In the genomic region with DNA sequence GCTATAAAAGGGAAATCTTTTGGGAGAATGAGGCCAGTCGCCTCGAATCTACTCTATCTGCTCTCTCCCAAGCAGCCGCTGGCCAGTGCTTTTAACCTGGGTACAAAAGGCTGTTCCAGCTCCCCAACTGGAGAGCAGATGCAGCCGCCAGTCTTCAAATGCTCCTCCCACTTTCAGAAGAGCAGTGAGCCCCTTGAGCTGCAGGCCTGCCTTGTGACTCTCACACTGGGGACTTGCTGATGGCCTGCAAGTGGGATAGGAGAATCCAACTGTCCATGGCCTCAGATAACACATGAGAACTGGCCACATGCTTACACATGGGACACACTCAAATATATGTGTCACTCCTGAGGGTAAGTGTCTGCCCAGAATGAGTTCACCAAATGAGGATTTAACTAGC, we compare ENCODE assay signal across 24 mouse cellular contexts. TPM values are rescaled to one million over a fixed set of nuclear protein-coding genes. Genes with fewer than 3 reads are reported as not detected.
DNase-seq lines count a peak whose midpoint lies in the region; ATAC-seq and TF ChIP-seq lines count a peak whose summit lies in the region.
"Had no signal": no experiment of that assay in that cellular context is flagged by ENCODE, and none has a peak within 500 bp of the region (broad histone marks: within the 10 kb centered on the region; RNA-seq: fewer than 3 reads in every experiment).

No protein-coding gene starts in this region.

- no peak for DNase-seq in heart, postnatal 14 days
- DNase-seq in liver, adult 2 months (ENCODE audit: extremely low read depth, low read depth, low spot score), result no peak
- no peak for DNase-seq in liver, embryonic 11.5 days (ENCODE audit: low spot score)
- no peak for DNase-seq in ES-E14 (ENCODE audit: low read depth, low spot score)
- DNase-seq in cerebellum, postnatal 25 days, result no peak
- DNase-seq in thymus, postnatal 10 days (ENCODE audit: low spot score in 2 of 2), result no peak
- DNase-seq: adrenal gland, postnatal 36 days; cerebellum, adult 2 months; left cerebral cortex, postnatal 4 days; thymus, postnatal 4 days had no signal

- 0 out of 2 replicates have a peak overlapping the region, but pooled peaks have one; percentile 16 for H3K27ac ChIP-seq in heart, embryonic 15.5 days
- peak overlapping the region; percentile 98 for H3K27ac ChIP-seq in liver, adult 2 months (replicated peaks; ENCODE audit: insufficient read depth, low read depth, low read length)
- H3K27ac ChIP-seq in liver, embryonic 11.5 days (ENCODE audit: low read depth, low read length), result no peak overlapping the region
- H3K27ac ChIP-seq in ES-E14 (ENCODE audit: insufficient read depth, low read depth, low read length, poor library complexity, severe bottlenecking), result no peak overlapping the region
- H3K27ac ChIP-seq in intestine, postnatal 0 days (ENCODE audit: low read depth, low read length), result peak overlapping the region; percentile 69
- H3K27ac ChIP-seq: embryonic facial prominence, embryonic 13.5 days; hindbrain, postnatal 0 days; kidney, embryonic 15.5 days; layer of hippocampus, adult 2 months; lung, embryonic 15.5 days; midbrain, embryonic 15.5 days had no signal

- no peaks in the 10 kb centered on the region for H3K9me3 ChIP-seq in heart, embryonic 15.5 days (replicated peaks)
- no peaks in the 10 kb centered on the region for H3K9me3 ChIP-seq in liver, embryonic 11.5 days (ENCODE audit: control insufficient read depth, low read length)
- no peaks in the 10 kb centered on the region for H3K9me3 ChIP-seq in ES-E14 (ENCODE audit: control insufficient read depth, insufficient read depth, low read depth, low read length)
- H3K9me3 ChIP-seq in intestine, postnatal 0 days (ENCODE audit: control insufficient read depth), result no peaks in the 10 kb centered on the region
- H3K9me3 ChIP-seq: embryonic facial prominence, embryonic 13.5 days; G1E; kidney, embryonic 15.5 days; lung, embryonic 15.5 days; midbrain, embryonic 15.5 days had no signal

- no peak overlapping the region for H3K4me3 ChIP-seq in heart, embryonic 15.5 days
- H3K4me3 ChIP-seq in liver, adult 2 months (ENCODE audit: insufficient read depth, low read depth, low read length), result no peak overlapping the region
- H3K4me3 ChIP-seq in liver, embryonic 11.5 days (ENCODE audit: low read depth, low read length), result no peak overlapping the region
- H3K4me3 ChIP-seq in ES-E14 (ENCODE audit: insufficient read depth in 1 of 2, low read depth in 1 of 2, low read length in 2 of 2, poor library complexity in 1 of 2, severe bottlenecking in 1 of 2), result no peak overlapping the region
- H3K4me3 ChIP-seq in intestine, postnatal 0 days (ENCODE audit: low read depth, low read length), result no peak overlapping the region
- H3K4me3 ChIP-seq: embryonic facial prominence, embryonic 13.5 days; kidney, embryonic 15.5 days; layer of hippocampus, adult 2 months; lung, embryonic 15.5 days; midbrain, embryonic 15.5 days had no signal

- H3K79me2 ChIP-seq in liver, adult 2 months (ENCODE audit: control insufficient read depth, insufficient read depth, low read length), result no peaks in the 10 kb centered on the region

- in situ Hi-C loops in ES-E14 (cut with MboI; ENCODE audit: low sequenced_read_pairs in 2 of 2, unreplicated experiment in 2 of 2), result no loop called here

- 41% methylated on average over 4 of the region's 4 CpGs for WGBS in heart, embryonic 15.5 days
- 21% methylated on average over 4 of the region's 4 CpGs for WGBS in liver, adult 2 months
- 63% methylated on average over 4 of the region's 4 CpGs for WGBS in liver, embryonic 11.5 days
- 40% methylated on average over 4 of the region's 4 CpGs for WGBS in intestine, postnatal 0 days

- no peaks in the 10 kb centered on the region for H3K27me3 ChIP-seq in heart, embryonic 15.5 days
- H3K27me3 ChIP-seq in liver, adult 2 months (ENCODE audit: control insufficient read depth, insufficient read depth, low read length), result no peaks in the 10 kb centered on the region
- no peaks in the 10 kb centered on the region for H3K27me3 ChIP-seq in liver, embryonic 11.5 days (replicated peaks; ENCODE audit: control insufficient read depth, insufficient read depth, low read length)
- H3K27me3 ChIP-seq in intestine, postnatal 0 days (replicated peaks; ENCODE audit: control insufficient read depth, insufficient read depth, low read length), result no peaks in the 10 kb centered on the region
- H3K27me3 ChIP-seq: embryonic facial prominence, embryonic 13.5 days; kidney, embryonic 15.5 days; midbrain, embryonic 15.5 days had no signal

- H3K4me2 ChIP-seq in heart, embryonic 15.5 days, result no peak overlapping the region
- H3K4me2 ChIP-seq in liver, embryonic 11.5 days, result no peak overlapping the region
- H3K4me2 ChIP-seq in intestine, postnatal 0 days (replicated peaks; ENCODE audit: low read depth), result no peak overlapping the region
- H3K4me2 ChIP-seq: embryonic facial prominence, embryonic 13.5 days; kidney, embryonic 15.5 days; lung, embryonic 15.5 days; midbrain, embryonic 15.5 days had no signal

- no peak for TF ChIP-seq CTCF in liver, adult 2 months (IDR thresholded peaks at IDR 0.05; ENCODE audit: low read depth, low read length)
- no peak for TF ChIP-seq CTCF in intestine, postnatal 0 days (IDR thresholded peaks at IDR 0.05; ENCODE audit: low read depth)

- peaks cover 21% of the 10 kb centered on the region for H3K4me1 ChIP-seq in heart, embryonic 15.5 days (replicated peaks)
- H3K4me1 ChIP-seq in liver, adult 2 months (ENCODE audit: control insufficient read depth, insufficient read depth, low read length), result peaks cover 28% of the 10 kb centered on the region
- peaks cover 29% of the 10 kb centered on the region for H3K4me1 ChIP-seq in liver, embryonic 11.5 days (replicated peaks; ENCODE audit: control insufficient read depth, insufficient read depth, low read length)
- peaks cover 16 to 36% of the 10 kb centered on the region in 2 experiments; a peak in 3 of 4 replicates for H3K4me1 ChIP-seq in ES-E14 (ENCODE audit: control insufficient read depth in 2 of 2, insufficient read depth in 2 of 2, low read length in 2 of 2, poor library complexity in 1 of 2)
- H3K4me1 ChIP-seq in intestine, postnatal 0 days (replicated peaks; ENCODE audit: control insufficient read depth, insufficient read depth, low read length), result peaks cover 10% of the 10 kb centered on the region; the same call in 1 of the 2 replicates
- H3K4me1 ChIP-seq: embryonic facial prominence, embryonic 13.5 days; kidney, embryonic 15.5 days; lung, embryonic 15.5 days; midbrain, embryonic 15.5 days had no signal

- intact Hi-C loops in heart, postnatal 14 days (cut with DNase I), result no loop called here

- no peak overlapping the region for H3K9ac ChIP-seq in heart, embryonic 15.5 days
- 0 out of 2 replicates have a peak overlapping the region, but pooled peaks have one; percentile 4 for H3K9ac ChIP-seq in liver, adult 2 months (ENCODE audit: low read depth, low read length)
- H3K9ac ChIP-seq in liver, embryonic 11.5 days (ENCODE audit: low read depth, low read length), result no peak overlapping the region
- H3K9ac ChIP-seq in ES-E14 (ENCODE audit: insufficient read depth, low read depth, low read length, poor library complexity, severe bottlenecking), result peak overlapping the region; percentile 19; the same call in 1 of the 2 replicates
- H3K9ac ChIP-seq in intestine, postnatal 0 days (ENCODE audit: low read depth, low read length), result no peak overlapping the region
- H3K9ac ChIP-seq: embryonic facial prominence, embryonic 13.5 days; kidney, embryonic 15.5 days; lung, embryonic 15.5 days; midbrain, embryonic 15.5 days had no signal

- ATAC-seq in heart, embryonic 15.5 days (replicated peaks; ENCODE audit: insufficient number of reproducible peaks, insufficient read depth, low FRiP score, low read depth), result 0 out of 2 replicates have a peak, but pooled peaks have one; percentile 33
- ATAC-seq in liver, embryonic 11.5 days (replicated peaks; ENCODE audit: low FRiP score), result no peak
- no peak for ATAC-seq in intestine, postnatal 0 days
- ATAC-seq: forebrain, embryonic 16.5 days; hindbrain, postnatal 0 days; midbrain, embryonic 15.5 days had no signal

- no peaks in the 10 kb centered on the region for H3K36me3 ChIP-seq in heart, embryonic 15.5 days
- no peaks in the 10 kb centered on the region for H3K36me3 ChIP-seq in liver, adult 2 months (ENCODE audit: control insufficient read depth, insufficient read depth, low read length)
- H3K36me3 ChIP-seq in liver, embryonic 11.5 days (ENCODE audit: control insufficient read depth, insufficient read depth, low read length), result no peaks in the 10 kb centered on the region
- H3K36me3 ChIP-seq in ES-E14 (ENCODE audit: control insufficient read depth, insufficient read depth, low read length, poor library complexity, severe bottlenecking), result no peaks in the 10 kb centered on the region
- no peaks in the 10 kb centered on the region for H3K36me3 ChIP-seq in intestine, postnatal 0 days (ENCODE audit: control insufficient read depth, insufficient read depth)
- H3K36me3 ChIP-seq: embryonic facial prominence, embryonic 13.5 days; kidney, embryonic 15.5 days; lung, embryonic 15.5 days; midbrain, embryonic 15.5 days had no signal

- TF ChIP-seq POLR2A in liver, adult 2 months (IDR thresholded peaks at IDR 0.05; ENCODE audit: extremely low read depth, insufficient read depth, low read length), result no peak

RNA-seq across cellular contexts. Expression of gene Gstp3, which starts 2.6 kb away (rescaled TPM):
- 0.30 and 0.93 TPM in 2 replicates for polyA plus RNA-seq in heart, embryonic 15.5 days (2015; fragmentation: Nextera tagmentation; extraction: Ambion mirVana)
- total RNA-seq in heart, postnatal 14 days (2021), result not detected
- total RNA-seq in liver, adult 2 months (2014; rRNA removed), result 21.5 and 28.1 TPM in 2 replicates
- polyA plus RNA-seq in liver, adult 2 months (2012; rRNA removed), result 54.3 and 66.1 TPM in 2 replicates
- 14.6 and 16.7 TPM in 2 replicates for polyA plus RNA-seq in liver, embryonic 11.5 days (2014; fragmentation: Nextera tagmentation; extraction: Ambion mirVana)
- total RNA-seq in ES-E14 (2012; rRNA removed), result 3.4 and 3.9 TPM in 2 replicates
- polyA plus RNA-seq in intestine, postnatal 0 days (2015; fragmentation: Nextera tagmentation; extraction: Ambion mirVana), result 68.7 and 72.6 TPM in 2 replicates
- total RNA-seq: gastrocnemius, adult 18-20 months; hindbrain, postnatal 0 days; layer of hippocampus, adult 2 months; left cerebral cortex, postnatal 4 days had no signal
- polyA plus RNA-seq: cerebellum, adult 2 months; cortical plate, adult 2 months; forebrain, embryonic 16.5 days; hindbrain, postnatal 0 days; midbrain, embryonic 15.5 days had no signal

RNA-seq across cellular contexts. Expression of gene Gstp2, which starts 10.9 kb away (rescaled TPM):
- 9.2 and 11.1 TPM in 2 replicates for polyA plus RNA-seq in heart, embryonic 15.5 days (2015; fragmentation: Nextera tagmentation; extraction: Ambion mirVana)
- total RNA-seq in heart, postnatal 14 days (2021), result 10 to 100 TPM; 80.8 to 90.7 TPM
- total RNA-seq in liver, adult 2 months (2014; rRNA removed), result 4.1 and 7.9 TPM in 2 replicates
- 4.4 and 9.2 TPM in 2 replicates for polyA plus RNA-seq in liver, adult 2 months (2012; rRNA removed)
- polyA plus RNA-seq in liver, embryonic 11.5 days (2014; fragmentation: Nextera tagmentation; extraction: Ambion mirVana), result 5.5 and 6.1 TPM in 2 replicates
- 67.4 and 138 TPM in 2 replicates for total RNA-seq in ES-E14 (2012; rRNA removed)
- 151 and 182 TPM in 2 replicates for polyA plus RNA-seq in intestine, postnatal 0 days (2015; fragmentation: Nextera tagmentation; extraction: Ambion mirVana)
- total RNA-seq: G1E; hematopoietic stem cell, adult 5-6 weeks had no signal

RNA-seq across cellular contexts. Expression of gene Gstp1, which starts 18.9 kb away (rescaled TPM):
- polyA plus RNA-seq in heart, embryonic 15.5 days (2015; fragmentation: Nextera tagmentation; extraction: Ambion mirVana), result 387 and 406 TPM in 2 replicates
- total RNA-seq in heart, postnatal 14 days (2021), result 100 to 1,000 TPM; 257 to 271 TPM
- 456 and 810 TPM in 2 replicates for total RNA-seq in liver, adult 2 months (2014; rRNA removed)
- 965 and 1,374 TPM in 2 replicates for polyA plus RNA-seq in liver, adult 2 months (2012; rRNA removed)
- 733 and 765 TPM in 2 replicates for polyA plus RNA-seq in liver, embryonic 11.5 days (2014; fragmentation: Nextera tagmentation; extraction: Ambion mirVana)
- 121 and 146 TPM in 2 replicates for total RNA-seq in ES-E14 (2012; rRNA removed)
- 746 and 756 TPM in 2 replicates for polyA plus RNA-seq in intestine, postnatal 0 days (2015; fragmentation: Nextera tagmentation; extraction: Ambion mirVana)

RNA-seq across cellular contexts. Expression of gene Cabp2, which starts 24.7 kb away (rescaled TPM):
- not detected in 2 replicates for polyA plus RNA-seq in heart, embryonic 15.5 days (2015; fragmentation: Nextera tagmentation; extraction: Ambion mirVana)
- total RNA-seq in heart, postnatal 14 days (2021), result not detected
- 0.13 and 0.37 TPM in 2 replicates for total RNA-seq in liver, adult 2 months (2014; rRNA removed)
- polyA plus RNA-seq in liver, adult 2 months (2012; rRNA removed), result 0.27 and 0.70 TPM in 2 replicates
- polyA plus RNA-seq in liver, embryonic 11.5 days (2014; fragmentation: Nextera tagmentation; extraction: Ambion mirVana), result 0.51 and 0.52 TPM in 2 replicates
- not detected in 2 replicates for total RNA-seq in ES-E14 (2012; rRNA removed)
- polyA plus RNA-seq in intestine, postnatal 0 days (2015; fragmentation: Nextera tagmentation; extraction: Ambion mirVana), result not detected in 2 replicates
- total RNA-seq: adrenal gland, postnatal 36 days; G1E; gastrocnemius, adult 18-20 months; hematopoietic stem cell, adult 5-6 weeks; hindbrain, postnatal 0 days; layer of hippocampus, adult 2 months; left cerebral cortex, postnatal 4 days; megakaryocyte, adult 5-6 weeks had no signal
- polyA plus RNA-seq: cortical plate, adult 2 months; embryonic facial prominence, embryonic 13.5 days; forebrain, embryonic 16.5 days; G1E; hindbrain, postnatal 0 days; lung, embryonic 15.5 days had no signal

RNA-seq across cellular contexts. Expression of gene Cdk2ap2, which starts 40.3 kb away (rescaled TPM):
- 63.6 and 81.7 TPM in 2 replicates for polyA plus RNA-seq in heart, embryonic 15.5 days (2015; fragmentation: Nextera tagmentation; extraction: Ambion mirVana)
- 10 to 100 TPM; 24.2 to 27.5 TPM for total RNA-seq in heart, postnatal 14 days (2021)
- total RNA-seq in liver, adult 2 months (2014; rRNA removed), result 33.9 and 44.0 TPM in 2 replicates
- polyA plus RNA-seq in liver, adult 2 months (2012; rRNA removed), result 185 and 198 TPM in 2 replicates
- 121 and 135 TPM in 2 replicates for polyA plus RNA-seq in liver, embryonic 11.5 days (2014; fragmentation: Nextera tagmentation; extraction: Ambion mirVana)
- 39.6 and 42.7 TPM in 2 replicates for total RNA-seq in ES-E14 (2012; rRNA removed)
- 97.1 and 108 TPM in 2 replicates for polyA plus RNA-seq in intestine, postnatal 0 days (2015; fragmentation: Nextera tagmentation; extraction: Ambion mirVana)

Comparison
In these comparisons a context has a peak if more than half of its experiments do, and no peak if none do; other contexts are left out.
1. H3K27ac ChIP-seq: peak in heart, embryonic 15.5 days (single experiment), liver, adult 2 months (single experiment) and intestine, postnatal 0 days (single experiment); none in liver, embryonic 11.5 days (single experiment) and ES-E14 (single experiment).
2. H3K9ac ChIP-seq: peak in liver, adult 2 months (single experiment) and ES-E14 (single experiment); none in heart, embryonic 15.5 days (single experiment), liver, embryonic 11.5 days (single experiment) and intestine, postnatal 0 days (single experiment).
3. RNA of gene Gstp2, which starts 10.9 kb away (polyA plus RNA-seq): 151 to 182 TPM in intestine, postnatal 0 days; 9.2 to 11.1 TPM in heart, embryonic 15.5 days, 4.4 to 9.2 TPM in liver, adult 2 months and 5.5 to 6.1 TPM in liver, embryonic 11.5 days; every median in the first group is over 10 times any median in the second.